Mouse (Mus musculus): ENCODE measurements around the gene Dnajc10.

Gene Dnajc10

GRCm38 (mm10) chr2:80354531-80354930 is 39.3 kb downstream of the Dnajc10 start:
- no peak for DNase-seq (ENCODE audit: low spot score)

- DNase-seq (ENCODE audit: low spot score), result no peak
Measured at GRCm38 (mm10) chr2:80356656-80357231, 41.5 kb downstream of the Dnajc10 start.

DNA sequence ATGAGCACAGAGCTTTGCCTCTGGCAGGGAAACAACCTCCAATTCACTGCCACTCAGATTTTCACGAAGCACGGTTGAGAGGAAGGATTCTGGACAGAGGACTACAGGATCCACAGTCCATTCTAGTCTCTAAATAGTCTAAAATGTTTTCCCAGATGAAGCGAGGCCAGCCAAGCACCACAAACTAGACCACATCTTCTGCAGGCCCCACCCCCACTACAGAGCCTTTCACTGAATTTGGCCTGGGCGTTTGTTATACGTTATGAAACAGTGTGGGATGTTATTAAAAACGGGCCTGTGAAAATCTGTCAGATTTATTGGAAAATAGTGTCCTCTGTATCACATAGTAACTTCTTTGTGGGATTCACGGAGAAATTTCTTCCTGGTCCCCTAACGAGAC is 56.2 kb downstream of the Dnajc10 start:
- no peak for DNase-seq (ENCODE audit: low spot score)

DNA sequence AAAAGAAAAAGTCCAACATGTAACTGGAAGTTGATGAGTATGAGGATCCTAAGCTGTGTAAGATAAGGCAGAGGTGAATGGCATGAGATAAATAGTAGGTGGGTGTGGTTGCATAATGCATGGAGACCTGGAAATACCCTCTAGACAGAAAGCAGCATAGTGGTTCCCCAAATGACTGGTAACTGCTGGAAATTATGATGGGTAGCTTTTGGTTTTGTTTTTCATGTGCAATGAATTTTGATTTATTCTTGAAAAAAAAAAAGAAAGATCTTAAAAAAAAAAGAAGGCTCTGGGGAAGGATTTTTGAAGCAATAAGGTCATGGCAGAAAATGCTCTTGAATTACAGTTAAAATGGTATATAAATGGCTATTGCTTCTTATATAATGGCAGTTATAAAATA is 59.6 kb downstream of the Dnajc10 start:
- DNase-seq (ENCODE audit: low spot score), result no peak

GRCm38 (mm10) chr2:80379848-80380247 is 64.6 kb downstream of the Dnajc10 start:
- DNase-seq (ENCODE audit: low spot score), result no peak

DNA sequence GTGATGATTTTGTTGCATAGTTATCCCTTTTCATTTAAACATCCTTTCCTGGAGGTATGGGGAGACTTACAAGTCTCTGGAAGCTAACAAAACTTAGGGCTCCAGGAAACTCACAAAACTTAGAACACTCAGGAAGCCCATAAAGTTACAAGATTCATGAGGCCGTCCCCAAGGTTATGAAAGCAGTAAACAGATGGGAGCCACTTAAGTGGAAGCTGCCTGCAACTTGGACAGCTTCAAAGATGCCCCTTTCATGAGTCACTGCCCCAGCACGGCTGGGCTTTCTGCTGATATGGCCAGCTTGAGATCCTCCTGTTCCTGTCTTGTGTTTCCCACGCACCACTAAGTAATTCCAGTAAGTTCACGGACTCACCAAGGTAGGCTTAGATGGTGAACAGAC is 69.2 kb downstream of the Dnajc10 start:
- no peak for DNase-seq (ENCODE audit: low spot score)

GRCm38 (mm10) chr2:80386255-80386654 is 71.0 kb downstream of the Dnajc10 start:
- no peak for DNase-seq (ENCODE audit: low spot score)

- DNase-seq (ENCODE audit: low spot score), result no peak
Measured at GRCm38 (mm10) chr2:80387668-80388067, 72.4 kb downstream of the Dnajc10 start.

- DNase-seq (ENCODE audit: low spot score), result no peak
Measured at GRCm38 (mm10) chr2:80388341-80388740, 73.1 kb downstream of the Dnajc10 start.

DNA sequence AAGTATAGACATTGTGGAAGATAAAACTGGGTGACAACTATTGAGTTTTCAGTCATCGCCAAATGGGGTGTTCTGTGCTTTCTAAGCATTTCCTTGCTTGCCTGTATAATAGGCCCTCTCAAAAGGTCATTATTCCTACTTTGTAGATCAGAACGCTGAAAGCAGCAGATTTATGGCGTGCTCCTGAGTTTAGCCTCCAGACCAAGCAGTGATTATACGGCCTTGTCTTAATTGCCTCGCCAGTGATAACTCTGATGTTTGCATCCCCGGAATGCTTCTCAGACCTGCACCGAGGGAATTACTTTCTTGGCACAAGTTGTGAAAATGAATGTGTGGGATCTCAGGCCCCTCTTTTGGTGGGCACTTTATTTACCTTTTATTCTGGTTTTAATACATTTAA is 80.8 kb downstream of the Dnajc10 start:
- no peak for DNase-seq (ENCODE audit: low spot score)

GRCm38 (mm10) chr2:80396864-80397263 is 81.6 kb downstream of the Dnajc10 start:
- no peak for DNase-seq (ENCODE audit: low spot score)

- DNase-seq (ENCODE audit: low spot score), result no peak
Measured at GRCm38 (mm10) chr2:80398595-80399099, 83.4 kb downstream of the Dnajc10 start.

Data from T-cell, adult 2 months (primary cell).